ENCODE assay signal across 22 mouse cellular contexts in genomic region chr12:109558891-109559487, GRCm38 (mm10). TPM values are rescaled to one million over a fixed set of nuclear protein-coding genes. Genes with fewer than 3 reads are reported as not detected.
A peak's percentile ranks its signal among the peaks of the same experiment; 100 is the strongest.
DNase-seq lines count a peak whose midpoint lies in the region; ATAC-seq lines count a peak whose summit lies in the region.
"Had no signal": no experiment of that assay in that cellular context is flagged by ENCODE, and none has a peak within 500 bp of the region (broad histone marks: within the 10 kb centered on the region; RNA-seq: fewer than 3 reads in every experiment).

No protein-coding gene starts in this region.

- peak overlapping the region; percentile 79 for H3K27ac ChIP-seq in forebrain, embryonic 10.5 days
- H3K27ac ChIP-seq in forebrain, embryonic 16.5 days (ENCODE audit: low read length) = no peak overlapping the region
- peak overlapping the region; percentile 81 for H3K27ac ChIP-seq in midbrain, embryonic 10.5 days (replicated peaks)
- no peak overlapping the region for H3K27ac ChIP-seq in midbrain, embryonic 15.5 days
- H3K27ac ChIP-seq in embryonic facial prominence, embryonic 12.5 days = 0 out of 2 replicates have a peak overlapping the region, but pooled peaks have one; percentile 11
- H3K27ac ChIP-seq: heart, embryonic 10.5 days; macrophage had no signal

- no peak overlapping the region for H3K4me2 ChIP-seq in forebrain, embryonic 16.5 days (ENCODE audit: low read length)
- no peak overlapping the region for H3K4me2 ChIP-seq in midbrain, embryonic 15.5 days
- H3K4me2 ChIP-seq in embryonic facial prominence, embryonic 12.5 days (replicated peaks) = no peak overlapping the region

- 63% methylated on average over 7 of the region's 7 CpGs for WGBS in forebrain, embryonic 10.5 days
- 36% methylated on average over 7 of the region's 7 CpGs for WGBS in forebrain, embryonic 16.5 days
- 81% methylated on average over 7 of the region's 7 CpGs for WGBS in midbrain, embryonic 10.5 days
- WGBS in midbrain, embryonic 15.5 days = 63% methylated on average over 7 of the region's 7 CpGs
- 83% methylated on average over 7 of the region's 7 CpGs for WGBS in embryonic facial prominence, embryonic 12.5 days

- H3K27me3 ChIP-seq in forebrain, embryonic 10.5 days (ENCODE audit: poor library complexity, severe bottlenecking) = peaks cover 12% of the 10 kb centered on the region; the same call in 1 of the 2 replicates
- H3K27me3 ChIP-seq in forebrain, embryonic 16.5 days (replicated peaks; ENCODE audit: control insufficient read depth, insufficient read depth, low read length) = peaks cover 4% of the 10 kb centered on the region
- peaks cover 33% of the 10 kb centered on the region for H3K27me3 ChIP-seq in midbrain, embryonic 10.5 days (ENCODE audit: low read depth, poor library complexity, severe bottlenecking)
- no peaks in the 10 kb centered on the region for H3K27me3 ChIP-seq in midbrain, embryonic 15.5 days (replicated peaks)
- no peaks in the 10 kb centered on the region for H3K27me3 ChIP-seq in embryonic facial prominence, embryonic 12.5 days

- no peaks in the 10 kb centered on the region for H3K9me3 ChIP-seq in forebrain, embryonic 10.5 days
- H3K9me3 ChIP-seq in forebrain, embryonic 16.5 days (ENCODE audit: control insufficient read depth, low read length) = no peaks in the 10 kb centered on the region
- H3K9me3 ChIP-seq in midbrain, embryonic 10.5 days (replicated peaks) = no peaks in the 10 kb centered on the region
- H3K9me3 ChIP-seq in midbrain, embryonic 15.5 days = no peaks in the 10 kb centered on the region
- no peaks in the 10 kb centered on the region for H3K9me3 ChIP-seq in embryonic facial prominence, embryonic 12.5 days
- H3K9me3 ChIP-seq: heart, embryonic 10.5 days had no signal

- peaks cover 90% of the 10 kb centered on the region for H3K4me1 ChIP-seq in forebrain, embryonic 10.5 days
- H3K4me1 ChIP-seq in forebrain, embryonic 16.5 days (replicated peaks; ENCODE audit: control insufficient read depth, insufficient read depth, low read length) = peaks cover 18% of the 10 kb centered on the region
- H3K4me1 ChIP-seq in midbrain, embryonic 10.5 days = peaks cover 88% of the 10 kb centered on the region
- peaks cover 12% of the 10 kb centered on the region for H3K4me1 ChIP-seq in midbrain, embryonic 15.5 days
- H3K4me1 ChIP-seq in embryonic facial prominence, embryonic 12.5 days = 0 out of 2 replicates have a peak, but pooled peaks cover 7% of the 10 kb centered on the region

- no peak for DNase-seq in forebrain, embryonic 10.5 days (ENCODE audit: extremely low spot score, low spot score)
- DNase-seq in midbrain, embryonic 10.5 days (ENCODE audit: low spot score) = no peak
- DNase-seq in c-Kit-positive CD71-positive TER-119-positive erythroid progenitor cells, embryonic 14.5 days (ENCODE audit: low spot score) = no peak
- DNase-seq in cerebellum, adult 8-10 months = no peak
- DNase-seq: adrenal gland, adult 8-10 months; cerebellum, adult 9-10 months; heart, postnatal 4 days; kidney, adult 8-10 months; kidney, postnatal 14 days; right cerebral cortex, postnatal 14 days; thymus, postnatal 14 days had no signal

- no peak overlapping the region for H3K4me3 ChIP-seq in forebrain, embryonic 10.5 days
- no peak overlapping the region for H3K4me3 ChIP-seq in forebrain, embryonic 16.5 days (replicated peaks; ENCODE audit: low read length)
- H3K4me3 ChIP-seq in midbrain, embryonic 10.5 days = no peak overlapping the region
- H3K4me3 ChIP-seq in midbrain, embryonic 15.5 days = no peak overlapping the region
- H3K4me3 ChIP-seq in embryonic facial prominence, embryonic 12.5 days = no peak overlapping the region
- H3K4me3 ChIP-seq: heart, embryonic 10.5 days had no signal

- no peak for ATAC-seq in forebrain, embryonic 16.5 days
- ATAC-seq in midbrain, embryonic 15.5 days (replicated peaks) = no peak
- no peak for ATAC-seq in embryonic facial prominence, embryonic 12.5 days (ENCODE audit: insufficient number of reproducible peaks, insufficient read depth, low FRiP score, low TSS enrichment)
- ATAC-seq in megakaryocyte progenitor cell, adult 5-6 weeks (replicated peaks; ENCODE audit: poor library complexity) = peak; percentile 86
- ATAC-seq: activated CD4-positive, CD25-positive, alpha-beta regulatory T cell, adult 4 months had no signal

- H3K36me3 ChIP-seq in forebrain, embryonic 10.5 days (replicated peaks) = peaks cover 93% of the 10 kb centered on the region
- H3K36me3 ChIP-seq in forebrain, embryonic 16.5 days (ENCODE audit: control insufficient read depth, insufficient read depth) = peaks cover 2% of the 10 kb centered on the region; the same call in 1 of the 2 replicates
- peaks cover 70% of the 10 kb centered on the region for H3K36me3 ChIP-seq in midbrain, embryonic 10.5 days
- peaks cover 12% of the 10 kb centered on the region; the same call in 1 of the 2 replicates for H3K36me3 ChIP-seq in midbrain, embryonic 15.5 days (replicated peaks)
- peaks cover 65% of the 10 kb centered on the region for H3K36me3 ChIP-seq in embryonic facial prominence, embryonic 12.5 days

- H3K9ac ChIP-seq in forebrain, embryonic 16.5 days (replicated peaks; ENCODE audit: low read depth, low read length) = no peak overlapping the region
- H3K9ac ChIP-seq in midbrain, embryonic 15.5 days = no peak overlapping the region
- H3K9ac ChIP-seq in embryonic facial prominence, embryonic 12.5 days = no peak overlapping the region

RNA-seq across cellular contexts. Expression of gene Rtl1, which starts 41.1 kb away (rescaled TPM):
- 1.0 TPM in 2 replicates for polyA plus RNA-seq in forebrain, embryonic 10.5 days (2016; fragmentation: Nextera tagmentation; extraction: Ambion mirVana)
- 0.72 and 1.2 TPM in 2 replicates for polyA plus RNA-seq in forebrain, embryonic 16.5 days (2015; fragmentation: Nextera tagmentation; extraction: Ambion mirVana)
- polyA plus RNA-seq in midbrain, embryonic 10.5 days (2016; fragmentation: Nextera tagmentation; extraction: Ambion mirVana) = 0.53 and 0.89 TPM in 2 replicates
- polyA plus RNA-seq in midbrain, embryonic 15.5 days (2015; fragmentation: Nextera tagmentation; extraction: Ambion mirVana) = 1.7 and 2.7 TPM in 2 replicates
- polyA plus RNA-seq in embryonic facial prominence, embryonic 12.5 days (2016; fragmentation: Nextera tagmentation; extraction: Ambion mirVana) = 2.2 and 2.9 TPM in 2 replicates
- total RNA-seq in megakaryocyte progenitor cell, adult 5-6 weeks (2015) = not detected in 2 replicates
- total RNA-seq in megakaryocyte progenitor cell, adult 5-6 weeks (2017) = not detected in 2 replicates
- total RNA-seq: gastrocnemius, adult 8-10 months; liver, adult 2 months had no signal
- polyA plus RNA-seq: activated CD4-positive, CD25-positive, alpha-beta regulatory T cell, adult 4 months; gonadal fat pad, adult 2 months; liver, adult 2 months; macrophage; spleen, adult 2 months had no signal

Comparison
In these comparisons a context has a peak if more than half of its experiments do, and no peak if none do; other contexts are left out.
1. H3K27ac ChIP-seq: peak in forebrain, embryonic 10.5 days (single experiment), midbrain, embryonic 10.5 days (single experiment) and embryonic facial prominence, embryonic 12.5 days (single experiment); none in forebrain, embryonic 16.5 days (single experiment) and midbrain, embryonic 15.5 days (single experiment).